Mouse (Mus musculus) gastrocnemius, postnatal 10 days (tissue): ENCODE measurements around the gene Dnah14. TPM values are rescaled to one million over a fixed set of nuclear protein-coding genes. Genes with fewer than 3 reads are reported as not detected.
"Not testable (repeated sequence)": the region's sequence is repeated elsewhere in the genome, so short reads cannot be mapped to it uniquely, and the experiment has no call there.

Experiments used
- DNase-seq: peaks from one replicate; pipeline ENCODE4 v3.0.0; 2021; ENCODE audit warnings: mixed read lengths
- total RNA-seq, 2 experiments: library from RNA; stranded (reverse); gene quantifications; 2 replicates each; pipeline ENCODE4 v1.2.3; 2021

Gene Dnah14
- total RNA-seq, 2 experiments from 2014 or later = 0.12 to 0.65 TPM

DNA sequence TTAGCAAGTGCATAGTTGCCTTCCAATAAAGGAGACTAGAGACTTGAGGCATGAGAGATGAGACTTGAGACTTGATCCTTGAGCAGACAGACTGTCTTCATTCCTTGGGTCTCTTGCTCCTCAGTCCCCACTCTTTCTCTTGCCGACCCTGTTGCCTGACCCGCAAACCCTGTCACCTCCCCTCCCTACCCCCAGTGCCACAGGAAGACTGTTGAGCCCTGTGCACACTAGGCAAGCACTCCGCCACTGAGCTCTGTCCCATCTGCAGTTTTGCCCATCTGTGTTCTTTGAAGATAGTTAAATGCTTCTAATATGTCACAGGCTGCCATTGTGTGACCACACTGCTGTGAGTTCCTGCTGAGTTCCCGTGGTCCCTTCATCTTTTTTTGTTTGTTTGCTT lies 23.0 kb downstream of the Dnah14 start:
- no peak for DNase-seq

DNA sequence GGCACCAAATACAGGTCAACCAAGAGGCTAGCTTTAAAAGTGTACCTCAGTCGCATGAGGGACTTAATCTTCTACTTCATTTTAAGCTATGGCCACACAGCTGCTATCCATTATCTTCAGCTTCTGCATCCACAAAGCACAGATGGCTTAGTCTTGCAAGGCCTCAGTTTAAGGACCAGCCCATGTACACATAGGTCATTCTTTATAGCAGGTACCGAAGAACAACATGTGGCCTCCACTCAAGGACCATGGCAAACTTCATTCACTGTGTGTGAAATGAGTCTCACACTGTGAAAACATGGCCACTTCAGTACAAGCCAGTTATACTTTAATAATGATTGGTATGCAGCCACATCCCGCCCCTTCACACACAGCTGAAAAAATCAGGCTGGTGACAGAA lies 34.8 kb downstream of the Dnah14 start:
- no peak for DNase-seq

DNA sequence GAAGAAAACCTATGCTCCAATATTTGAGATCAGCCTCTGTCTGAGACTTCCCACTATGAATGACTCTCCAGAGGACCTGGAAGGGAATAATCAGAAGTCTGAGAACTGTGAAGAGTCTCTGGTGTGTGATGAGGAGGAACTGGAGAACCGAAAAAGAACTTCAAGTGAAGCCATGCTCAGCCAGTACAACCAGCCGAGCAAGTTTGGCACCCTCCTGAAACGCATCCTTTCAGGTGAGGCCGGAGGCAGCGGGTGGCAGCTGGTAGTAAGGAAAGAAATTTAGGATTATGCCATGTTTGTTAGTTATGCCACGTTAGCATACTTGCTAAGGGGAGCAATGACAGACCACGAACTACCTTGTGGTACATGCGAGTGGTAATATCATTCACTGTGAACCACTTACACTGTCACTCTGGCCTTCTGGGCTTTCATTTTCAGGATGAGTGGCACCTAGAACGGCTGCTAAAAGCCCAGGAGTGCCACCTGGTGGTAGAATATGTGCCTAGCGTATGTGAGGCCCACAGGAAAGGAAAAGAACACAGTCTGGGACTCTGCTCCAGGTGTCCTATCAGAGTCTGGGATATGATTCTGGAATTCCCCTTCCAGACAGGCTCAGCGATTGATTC lies 39.6 kb downstream of the Dnah14 start:
- DNase-seq = peak; percentile 69

DNA sequence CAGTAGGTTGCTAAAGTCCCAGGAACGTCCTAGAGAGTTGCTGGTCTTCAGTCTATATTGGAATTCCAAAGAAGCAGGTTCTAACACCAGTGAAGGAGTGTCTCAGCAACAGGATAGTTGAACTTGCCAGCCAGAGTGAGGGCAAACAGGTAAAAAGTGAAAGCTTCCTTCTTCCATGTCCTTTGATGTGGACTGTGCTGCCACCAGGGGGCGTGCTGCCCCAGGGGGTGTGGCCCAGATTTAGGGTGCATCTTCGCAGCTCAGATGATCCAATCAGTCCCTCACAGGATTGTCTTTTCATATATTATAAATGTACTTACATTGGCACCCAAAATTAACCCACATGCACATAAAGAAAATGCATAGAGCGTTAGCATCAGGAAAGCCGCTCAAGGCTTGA lies 41.0 kb downstream of the Dnah14 start:
- peak; percentile 28 for DNase-seq

DNA sequence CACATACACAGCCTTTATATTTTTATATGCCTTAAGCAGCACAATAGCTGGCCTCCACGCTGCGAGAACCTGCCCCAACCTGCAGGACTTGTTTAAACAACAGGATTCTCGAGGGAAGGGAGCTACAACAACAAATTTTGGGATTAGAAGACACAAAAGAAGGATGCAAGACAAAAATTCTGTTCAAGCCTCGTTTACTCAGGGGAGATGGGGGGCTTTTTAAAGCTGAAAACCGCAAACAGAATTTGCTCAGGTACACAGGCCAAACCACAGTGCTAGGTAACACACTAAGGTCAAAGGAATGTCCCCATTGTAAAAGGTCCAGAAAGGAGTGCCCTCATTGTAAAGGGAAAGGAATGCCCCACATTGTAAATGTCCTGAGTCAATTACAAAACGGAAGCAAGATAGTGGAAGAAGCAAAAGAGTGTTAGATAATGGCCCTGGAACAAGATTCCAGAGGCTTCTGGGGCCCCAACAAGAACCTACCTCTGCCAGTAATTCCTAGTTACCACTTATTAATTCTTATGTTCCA lies 46.9 kb downstream of the Dnah14 start:
- DNase-seq = no peak

DNA sequence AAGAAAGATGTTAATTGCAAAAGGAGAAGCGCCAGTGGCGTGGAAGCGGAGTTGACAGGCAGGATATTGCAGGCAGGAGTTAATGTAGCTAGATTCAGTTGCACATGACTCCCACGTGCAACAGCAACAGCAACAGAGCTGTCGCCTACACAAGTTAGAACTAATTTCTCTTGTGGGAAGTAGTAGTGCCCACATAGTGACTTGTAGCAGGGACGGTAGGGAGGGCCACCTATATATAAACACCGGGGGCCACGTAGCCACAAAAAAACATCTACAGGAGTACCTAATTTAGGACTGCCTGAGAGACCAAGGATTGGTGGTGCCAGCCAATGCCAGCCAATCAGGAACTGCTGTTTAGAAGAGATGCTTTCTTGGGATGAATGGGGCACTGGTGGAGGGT lies 48.5 kb downstream of the Dnah14 start:
- DNase-seq = no peak

DNA sequence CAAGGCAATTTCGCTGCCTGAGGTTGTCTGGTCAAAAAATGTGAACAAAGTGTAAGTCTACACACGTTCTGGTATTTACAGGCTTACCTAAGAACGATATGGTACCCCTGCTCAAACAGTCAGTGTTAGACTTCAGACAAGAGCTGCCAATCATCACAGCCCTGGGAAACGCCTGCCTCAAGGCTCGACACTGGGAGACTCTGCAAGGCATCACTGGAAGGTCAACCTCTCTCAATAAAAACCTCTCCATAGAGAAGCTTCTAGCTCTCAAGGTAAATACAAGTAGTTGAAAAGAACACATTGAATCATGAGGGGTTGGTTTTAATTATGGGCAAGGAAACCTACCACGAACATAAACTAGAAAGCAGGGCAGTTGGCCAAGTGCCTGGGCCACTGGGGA lies 51.9 kb downstream of the Dnah14 start:
- DNase-seq = no peak

DNA sequence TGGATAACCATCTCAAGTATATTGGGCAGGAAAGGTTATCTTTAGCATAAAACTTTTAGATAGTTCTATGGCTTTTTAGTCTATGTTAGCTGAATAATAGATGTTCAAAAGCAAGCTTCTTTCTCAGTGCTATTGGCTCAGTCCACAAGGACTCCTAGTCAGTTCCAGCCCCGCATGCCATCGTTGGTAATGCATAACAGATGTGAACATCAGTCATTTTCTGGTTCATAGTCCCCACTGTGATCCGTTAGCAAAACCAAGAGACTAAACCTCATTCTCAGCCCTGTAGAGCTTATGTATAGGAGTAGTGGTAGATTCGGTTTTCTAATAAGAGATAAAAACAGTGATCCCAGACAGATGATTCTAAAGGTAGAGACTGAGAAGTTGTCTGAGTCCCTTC lies 55.0 kb downstream of the Dnah14 start:
- DNase-seq = no peak

DNA sequence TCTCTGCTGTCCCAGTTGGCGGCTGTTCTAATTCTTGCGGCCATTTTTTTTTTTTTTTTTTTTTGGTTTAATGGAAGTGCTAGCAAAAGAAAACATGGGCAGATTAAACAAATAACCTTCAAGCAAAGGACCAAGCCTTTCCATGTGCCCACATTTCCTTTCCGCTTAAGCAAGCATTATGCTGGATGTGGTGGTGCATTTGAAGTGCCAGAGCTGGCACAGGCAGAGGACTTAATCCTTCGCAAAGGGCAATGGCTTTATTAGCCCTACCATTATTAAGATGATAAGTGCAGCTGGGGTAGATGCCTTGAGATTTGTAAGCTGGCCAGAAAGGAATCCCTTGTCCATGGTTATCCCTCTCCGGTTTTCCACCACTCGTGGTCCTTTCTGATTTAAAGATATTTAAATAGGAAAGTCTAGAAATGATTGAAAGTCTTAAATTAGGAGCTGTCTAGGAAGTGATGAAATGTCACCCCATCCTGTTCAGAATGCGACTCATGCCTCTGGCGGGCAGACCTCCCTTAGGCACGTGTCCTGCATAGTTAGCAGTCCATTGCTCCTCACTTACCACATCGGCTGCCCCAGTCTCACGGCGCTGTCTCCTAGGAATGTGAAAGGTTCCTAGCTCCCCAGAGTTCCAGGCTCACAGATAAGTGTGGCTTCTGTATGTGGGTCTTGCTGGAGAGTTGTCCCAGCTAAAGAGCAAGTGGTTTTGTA lies 61.8 kb downstream of the Dnah14 start:
- no peak for DNase-seq

DNA sequence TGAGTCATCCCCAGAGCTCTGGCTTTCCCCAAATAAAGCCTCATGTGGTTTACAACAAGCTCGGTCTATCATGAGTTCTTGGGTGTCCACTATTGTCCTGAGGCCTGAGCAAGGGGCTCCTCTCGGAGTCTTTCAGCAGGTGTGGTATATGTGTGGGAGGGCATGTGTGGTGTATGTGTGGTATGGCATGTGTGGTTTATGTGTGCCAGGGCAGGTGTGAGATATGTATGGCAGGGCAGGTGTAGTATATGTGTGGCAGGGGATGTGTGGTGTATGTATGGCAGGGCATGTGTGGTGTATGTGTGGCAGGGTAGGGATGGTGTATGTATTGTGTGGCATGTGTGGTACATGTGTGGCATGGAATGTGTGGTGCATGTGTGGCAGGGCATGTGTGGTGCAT lies 64.0 kb downstream of the Dnah14 start:
- no peak for DNase-seq

DNA sequence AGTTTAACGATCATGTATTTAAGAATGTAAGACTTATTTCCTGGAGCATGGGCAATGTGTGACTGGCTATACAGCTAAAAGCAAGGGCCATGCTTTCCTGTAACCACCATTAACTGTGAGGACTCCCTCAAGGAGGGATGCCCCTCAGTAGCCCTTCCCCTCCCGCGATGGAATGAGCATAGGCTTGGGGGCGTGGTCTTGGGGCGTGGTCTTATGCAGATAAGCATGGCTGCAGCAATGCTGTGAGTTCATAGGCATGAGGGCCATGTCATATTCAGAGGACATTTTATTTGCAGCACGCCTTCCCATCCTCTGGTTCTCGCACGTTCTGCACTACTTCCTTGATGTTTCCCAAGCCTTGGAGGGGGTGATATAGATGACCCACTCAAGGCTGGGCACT lies 71.1 kb downstream of the Dnah14 start:
- DNase-seq = no peak

DNA sequence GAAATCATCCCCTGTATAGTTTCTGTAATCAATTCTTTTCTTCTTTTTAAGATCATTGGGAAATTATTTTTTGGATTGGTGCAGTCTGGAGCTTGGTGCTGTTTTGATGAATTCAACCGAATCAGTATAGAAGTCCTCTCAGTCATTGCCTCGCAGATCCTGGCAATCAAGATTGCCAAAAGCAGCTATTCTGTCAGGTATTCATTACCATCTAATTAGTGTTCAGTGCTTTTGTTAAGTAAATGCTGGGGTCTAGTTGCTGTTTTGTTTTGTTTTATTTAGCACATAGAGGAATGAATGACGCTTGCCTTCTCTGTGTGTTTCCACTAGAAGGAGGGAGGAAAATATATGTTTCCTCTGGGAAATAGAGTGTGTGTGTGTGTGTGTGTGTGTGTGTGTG lies 77.1 kb downstream of the Dnah14 start:
- DNase-seq = no peak

DNA sequence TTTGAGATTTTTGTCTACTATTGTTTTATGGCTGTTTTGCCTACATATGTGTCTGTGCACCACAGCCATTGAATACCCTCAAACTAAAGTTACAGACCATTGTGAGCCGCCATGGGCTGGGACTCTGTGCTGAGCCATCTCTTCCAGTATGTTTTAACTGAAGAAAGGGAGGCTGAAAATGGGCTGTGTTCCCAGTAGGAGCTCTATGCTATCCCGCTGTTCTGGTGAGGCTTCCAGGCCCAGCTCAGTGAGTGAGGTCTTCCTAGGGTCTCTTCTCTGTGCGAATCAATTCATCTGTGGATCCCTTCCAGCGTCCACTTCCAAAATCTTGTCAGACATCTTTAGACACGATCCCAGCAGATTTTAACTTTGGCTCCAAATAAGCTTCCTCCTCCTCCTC lies 80.1 kb downstream of the Dnah14 start:
- DNase-seq = no peak

DNA sequence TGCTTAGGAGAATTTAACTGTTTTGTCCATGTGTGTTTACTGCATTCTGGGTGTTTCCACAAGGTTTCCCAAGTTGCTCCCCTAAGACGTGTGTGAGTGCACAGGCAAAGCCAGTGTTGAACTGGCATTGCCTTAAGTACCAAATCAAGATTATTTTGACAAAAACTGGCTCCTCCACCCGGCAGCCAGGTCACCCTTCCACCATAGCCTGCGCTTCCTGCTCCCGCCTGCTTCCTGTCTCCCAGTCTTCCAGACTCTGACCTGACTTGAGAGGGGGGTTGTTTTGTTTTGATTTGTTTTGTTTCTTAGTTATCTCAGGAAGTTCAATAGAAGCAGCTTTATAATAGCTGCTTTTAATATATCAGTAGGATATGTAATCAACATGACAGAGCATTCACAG lies 90.4 kb downstream of the Dnah14 start:
- DNase-seq = no peak

DNA sequence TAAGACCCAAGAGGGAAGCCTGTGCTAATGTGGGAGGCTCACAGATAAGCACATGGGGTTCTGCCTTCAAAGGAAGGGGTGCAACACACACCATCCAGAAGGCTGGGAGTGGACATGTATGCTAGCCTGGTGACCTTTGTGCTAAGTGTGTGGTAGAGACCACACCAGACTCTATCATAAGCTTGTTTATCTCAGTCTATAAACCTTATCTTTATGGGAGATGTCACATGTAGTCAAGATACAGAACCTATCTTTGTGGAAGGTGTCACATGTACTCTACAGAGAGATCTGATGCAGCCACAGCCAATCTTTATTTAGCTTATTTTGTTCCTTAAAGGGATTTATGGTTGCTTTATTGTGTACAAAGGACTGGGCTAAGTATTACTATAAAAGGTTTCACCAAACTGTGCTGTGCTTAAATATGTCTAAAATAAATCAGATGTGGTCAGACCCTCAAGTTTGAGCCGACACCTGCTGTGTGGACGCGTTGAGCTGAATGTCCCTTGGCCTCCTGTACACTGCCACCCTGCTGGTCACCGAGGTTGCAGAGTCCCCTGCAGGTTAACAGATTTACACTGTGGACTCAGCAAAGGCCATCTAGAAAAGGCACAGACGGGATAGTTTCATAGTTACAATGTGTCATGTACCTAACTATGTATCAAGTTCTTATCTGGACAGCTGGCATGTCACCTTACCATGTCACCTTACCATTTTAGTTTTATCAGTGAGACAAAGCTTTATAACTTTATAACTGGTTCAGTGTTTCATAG lies 118.6 kb downstream of the Dnah14 start:
- no peak for DNase-seq

DNA sequence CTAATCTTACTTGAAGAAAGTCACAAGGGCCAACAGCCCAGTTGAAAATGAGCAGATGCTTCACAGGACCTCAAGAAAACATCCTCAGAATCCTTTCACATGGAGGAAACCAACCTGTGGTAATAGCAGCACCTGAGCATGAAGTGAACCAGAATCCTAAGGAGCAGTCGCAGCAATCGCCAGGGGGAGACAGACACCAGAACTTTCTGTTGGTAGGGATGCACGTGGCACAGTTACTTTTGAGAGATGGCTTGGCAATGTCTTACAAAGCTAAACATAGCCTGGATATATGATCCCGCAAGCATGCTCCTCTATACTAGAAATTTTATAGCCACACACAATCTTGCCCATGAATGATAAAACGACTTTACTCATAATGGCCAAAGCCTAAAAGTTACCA lies 152.3 kb downstream of the Dnah14 start:
- DNase-seq = peak; percentile 40

DNA sequence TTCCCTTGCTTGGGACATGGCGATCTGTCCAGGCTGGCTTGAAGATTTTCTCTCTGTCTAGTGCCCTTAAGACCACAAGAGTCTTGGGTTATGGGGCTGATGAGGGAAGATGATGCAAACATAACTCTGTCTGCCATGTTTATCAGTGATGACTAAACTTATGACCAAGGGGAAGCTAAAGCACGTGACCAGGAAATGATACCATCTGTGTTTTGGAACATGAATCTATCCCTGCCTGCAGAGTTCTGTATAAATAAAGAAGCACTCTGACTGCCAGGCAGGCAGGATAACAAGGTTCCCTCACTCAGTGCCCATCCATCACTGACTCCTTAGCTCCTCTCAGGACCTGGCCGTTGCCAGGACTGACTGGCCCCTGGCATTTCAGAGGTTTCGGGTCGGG lies 157.2 kb downstream of the Dnah14 start:
- DNase-seq = no peak

DNA sequence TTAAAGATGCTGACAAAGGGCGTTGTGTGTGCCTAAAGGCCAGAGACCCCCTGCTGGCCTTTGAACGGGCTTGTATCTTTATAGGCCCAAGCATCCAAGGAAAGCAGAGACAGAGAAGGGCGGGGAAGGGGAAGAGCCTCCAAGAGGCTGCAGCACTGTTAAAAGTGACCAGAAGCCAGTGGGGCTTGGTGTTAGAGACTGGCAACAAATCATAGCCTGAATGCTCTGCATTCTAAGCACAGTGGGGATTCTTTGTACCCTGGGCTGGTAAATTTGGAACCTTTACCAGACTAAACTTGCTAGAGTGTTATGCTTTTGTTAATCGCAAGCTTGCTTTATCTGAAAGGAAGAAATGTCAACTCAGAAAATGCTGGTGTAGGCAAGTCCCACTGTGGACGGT lies 163.9 kb downstream of the Dnah14 start:
- DNase-seq = no peak

DNA sequence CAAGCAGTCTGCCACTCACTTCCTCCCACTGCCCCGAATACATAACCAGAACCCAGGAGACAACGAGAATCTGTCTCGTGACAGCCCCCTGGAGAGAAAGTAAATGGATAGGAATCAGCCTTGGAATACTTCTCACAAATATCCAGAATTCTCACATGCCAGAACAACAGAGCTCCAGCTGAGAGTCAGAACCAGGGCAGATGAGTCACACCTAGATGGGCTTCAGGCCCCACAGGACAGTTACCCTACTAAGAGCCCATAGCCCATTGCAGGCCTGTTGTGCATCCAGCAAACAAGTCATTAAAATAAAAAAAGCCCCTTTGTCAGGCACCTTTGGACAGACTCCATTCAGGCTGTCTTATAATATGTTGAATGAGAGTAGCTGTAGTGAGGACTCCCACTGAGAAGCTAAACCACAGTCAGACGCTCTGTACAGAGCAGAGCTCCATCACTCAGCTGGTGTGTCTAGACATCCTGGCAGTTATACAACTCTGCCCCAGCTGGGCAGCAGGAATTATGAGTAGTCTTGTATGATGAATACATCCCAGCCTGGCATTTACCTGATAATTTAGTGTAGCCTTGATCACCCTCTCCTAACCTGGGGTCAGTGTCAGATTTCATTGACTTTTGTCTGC lies 166.0 kb downstream of the Dnah14 start:
- DNase-seq = no peak

DNA sequence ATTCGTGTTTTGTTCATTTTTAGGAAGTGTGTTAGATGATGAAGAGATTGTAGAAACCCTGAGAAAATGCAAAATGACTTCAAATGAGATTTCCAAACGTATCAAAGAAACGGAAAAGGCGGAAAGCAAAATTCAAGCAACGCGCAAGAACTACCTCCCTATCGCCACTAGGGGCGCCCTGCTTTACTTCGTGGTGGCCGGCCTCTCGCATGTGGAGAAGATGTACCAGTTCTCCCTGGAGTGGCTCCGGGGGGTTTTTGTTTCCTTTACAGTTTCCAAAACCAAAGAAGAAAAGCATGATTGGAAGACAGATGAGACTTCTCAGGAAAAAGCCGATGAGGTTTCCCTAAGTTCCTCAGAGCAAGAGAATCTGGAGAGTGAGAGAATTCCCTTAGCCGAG lies 193.0 kb downstream of the Dnah14 start:
- DNase-seq = peak; percentile 14

DNA sequence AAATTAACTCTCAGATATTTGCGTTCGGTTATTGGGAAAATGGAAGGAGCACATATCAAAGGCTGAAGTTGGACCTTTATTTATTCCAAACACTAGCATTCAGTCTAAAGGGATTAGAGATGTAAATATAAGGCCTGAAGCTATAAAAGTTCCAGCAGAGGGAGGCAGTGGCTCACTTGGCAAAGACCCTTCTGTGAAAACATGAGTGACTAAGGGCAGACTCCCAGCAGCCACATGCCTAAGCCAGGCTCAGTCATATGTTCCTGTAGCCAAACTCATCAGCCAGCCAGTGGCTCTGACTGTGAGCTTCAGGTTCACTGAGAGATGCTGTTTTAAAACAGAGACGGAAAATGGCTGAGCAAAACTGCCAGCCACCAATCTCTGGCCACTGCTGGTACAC lies 195.5 kb downstream of the Dnah14 start:
- DNase-seq = no peak

DNA sequence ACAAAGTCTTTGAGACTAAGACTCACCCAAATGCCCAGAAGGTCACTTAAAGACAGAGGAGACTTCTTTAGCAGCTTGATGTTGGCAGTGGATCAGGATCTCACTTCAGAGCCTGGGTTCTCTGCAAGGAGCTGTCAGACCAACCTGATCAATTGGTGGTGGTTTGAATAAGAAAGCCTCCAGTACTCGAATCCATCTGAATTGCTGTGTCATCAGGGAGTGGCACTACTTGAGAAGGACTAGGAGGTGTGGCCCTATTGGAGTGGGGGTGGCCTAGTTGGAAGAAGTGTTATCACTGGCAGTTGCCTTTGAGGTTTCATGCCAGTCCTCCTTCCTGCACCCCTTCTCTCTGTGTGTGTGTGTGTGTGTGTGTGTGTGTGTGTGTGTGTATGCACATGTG lies 200.2 kb downstream of the Dnah14 start:
- DNase-seq = no peak

DNA sequence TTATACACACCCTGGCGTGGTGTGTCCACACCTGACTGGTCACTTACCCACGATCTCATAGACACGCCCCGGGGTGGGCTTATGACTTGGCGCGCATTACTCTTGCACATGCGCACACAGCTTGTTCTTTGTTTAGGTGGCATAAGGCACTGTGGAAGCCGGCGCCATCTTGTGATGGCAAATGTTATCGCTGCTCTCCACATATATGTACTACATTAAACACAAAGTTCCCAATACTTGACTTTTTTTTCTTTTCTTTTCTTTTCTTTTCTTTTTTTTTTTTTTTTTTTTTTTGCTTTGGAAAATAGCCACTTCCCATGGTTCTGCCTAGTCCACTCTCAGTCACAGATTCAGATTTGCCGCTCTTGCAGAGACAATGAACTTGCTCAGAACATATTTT lies 206.2 kb downstream of the Dnah14 start:
- not testable (repeated sequence) for DNase-seq
